Mouse (Mus musculus) cerebellum, adult 9-11 months (tissue): ENCODE data around the gene Crisp1.

ENCODE experiments used
- DNase-seq: peaks from one replicate; pipeline ENCODE4 v3.0.0; 2022

Gene Crisp1

GRCm38 (mm10) chr17:40319062-40319461, at the start of gene Crisp1:
Gene Crisp1, minus strand, starts transcription at chr17:40319207.
- DNase-seq, result no peak

GRCm38 (mm10) chr17:40342497-40343009, 23.5 kb upstream of the Crisp1 start:
- DNase-seq, result no peak

GRCm38 (mm10) chr17:40285435-40285834, 33.6 kb downstream of the Crisp1 start:
- no peak for DNase-seq

GRCm38 (mm10) chr17:40275519-40275918, 43.5 kb downstream of the Crisp1 start:
- DNase-seq, result no peak

GRCm38 (mm10) chr17:40274906-40275470, 44.0 kb downstream of the Crisp1 start:
- no peak for DNase-seq

- no peak for DNase-seq
Measured at GRCm38 (mm10) chr17:40252487-40252886, 66.5 kb downstream of the Crisp1 start.
